Mouse (Mus musculus) liver, embryonic 15.5 days (tissue): ENCODE results near the gene Cercam. TPM values are rescaled to one million over a fixed set of nuclear protein-coding genes. Genes with fewer than 3 reads are reported as not detected.

Experiments
- ATAC-seq: fragments of 200-750 bp; cut with Nextera tagmentation; 2 replicates; pipeline ENCODE4 v1.8.0; 2017; ENCODE audit warnings: moderate number of reproducible peaks, mild to moderate bottlenecking, moderate library complexity; ENCODE audit not compliant: insufficient read depth
- H3K27ac ChIP-seq: fragments of 300-500 bp; sonication (generic); replicated peaks from 2 replicates; pipeline ENCODE4 v1.5.1; 2015; ENCODE audit warnings: mild to moderate bottlenecking, inconsistent platforms
- H3K27me3 ChIP-seq: fragments of 300-500 bp; sonication (generic); 2 replicates; pipeline ENCODE4 v1.6.1; 2015; ENCODE audit warnings: mild to moderate bottlenecking, inconsistent platforms
- H3K36me3 ChIP-seq: fragments of 300-500 bp; sonication (generic); replicated peaks from 2 replicates; pipeline ENCODE4 v1.6.1; 2015; ENCODE audit warnings: moderate library complexity, mild to moderate bottlenecking, inconsistent platforms
- H3K4me1 ChIP-seq: fragments of 300-500 bp; sonication (generic); replicated peaks from 2 replicates; pipeline ENCODE4 v1.6.1; 2015; ENCODE audit warnings: inconsistent platforms
- H3K4me2 ChIP-seq: fragments of 300-500 bp; sonication (generic); 2 replicates; pipeline ENCODE4 v1.6.1; 2015; ENCODE audit warnings: moderate library complexity, mild to moderate bottlenecking, inconsistent platforms
- H3K4me3 ChIP-seq: fragments of 300-500 bp; sonication (generic); replicated peaks from 2 replicates; pipeline ENCODE4 v1.5.1; 2015; ENCODE audit warnings: mild to moderate bottlenecking, inconsistent platforms
- H3K9ac ChIP-seq: fragments of 300-500 bp; sonication (generic); 2 replicates; pipeline ENCODE4 v1.6.1; 2015; ENCODE audit warnings: moderate library complexity, mild to moderate bottlenecking, inconsistent platforms
- H3K9me3 ChIP-seq: fragments of 300-500 bp; sonication (generic); replicated peaks from 2 replicates; pipeline ENCODE4 v1.6.1; 2016; ENCODE audit warnings: inconsistent platforms
- WGBS: fragments of 180-500 bp; shearing (Covaris S2); methylation state at CpG from one replicate; pipeline ENCODE4 v1.1.7; 2015; ENCODE audit warnings: mixed read lengths; ENCODE audit not compliant: insufficient replicate concordance; 5-methylcytosine and 5-hydroxymethylcytosine counted together
- polyA plus RNA-seq: library from polyadenylated mRNA; unstranded; fragments of >200 nt; fragmentation: Nextera tagmentation; extraction: Ambion mirVana; gene quantifications from 2 replicates; pipeline ENCODE4 v1.2.1, GENCODE M21; 2015

Gene Cercam
- polyA plus RNA-seq, 1 experiment from 2014 or later = 36.1 TPM

DNA sequence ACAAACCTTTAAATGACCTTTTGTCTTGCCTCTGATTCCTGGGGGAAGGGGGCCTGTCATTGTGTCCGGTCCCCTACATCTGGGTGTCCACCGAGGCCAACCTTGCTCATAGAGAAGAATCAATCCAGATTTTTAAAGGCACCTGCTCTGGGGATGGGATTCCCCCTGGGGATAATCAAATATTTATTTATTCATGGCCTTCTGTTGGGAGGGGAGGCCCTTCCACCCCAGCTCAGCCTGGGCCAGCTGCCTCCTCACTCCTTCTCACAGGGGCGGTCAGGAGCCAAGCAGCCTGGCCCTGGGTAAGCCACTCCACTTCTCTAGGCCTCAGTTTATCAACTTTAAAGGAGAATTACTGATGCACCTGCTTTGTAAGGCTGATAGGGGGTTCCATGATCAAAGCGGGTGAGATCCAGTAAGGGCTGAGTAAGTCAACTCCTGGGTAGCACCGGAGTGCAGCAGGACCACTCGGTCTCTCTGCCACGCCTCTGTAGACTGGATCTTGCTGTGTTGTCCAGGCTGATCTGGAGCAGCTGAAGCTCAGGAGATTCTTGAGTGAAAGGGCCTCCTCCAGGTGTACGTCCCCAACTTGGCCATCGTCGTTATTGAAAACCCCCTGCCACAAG is 13.3 kb upstream of the Cercam start:
- H3K4me2 ChIP-seq = no peak overlapping the region
- H3K27ac ChIP-seq = no peak overlapping the region
- H3K27me3 ChIP-seq = peaks cover 18% of the 10 kb centered on the region
- no peak overlapping the region for H3K9ac ChIP-seq
- H3K4me1 ChIP-seq = 0 out of 2 replicates have a peak, but pooled peaks cover 5% of the 10 kb centered on the region
- no peak overlapping the region for H3K4me3 ChIP-seq
- H3K9me3 ChIP-seq = no peaks in the 10 kb centered on the region
- no peak for ATAC-seq
- no peaks in the 10 kb centered on the region for H3K36me3 ChIP-seq
- WGBS = 71% methylated on average over 10 of the region's 10 CpGs

DNA sequence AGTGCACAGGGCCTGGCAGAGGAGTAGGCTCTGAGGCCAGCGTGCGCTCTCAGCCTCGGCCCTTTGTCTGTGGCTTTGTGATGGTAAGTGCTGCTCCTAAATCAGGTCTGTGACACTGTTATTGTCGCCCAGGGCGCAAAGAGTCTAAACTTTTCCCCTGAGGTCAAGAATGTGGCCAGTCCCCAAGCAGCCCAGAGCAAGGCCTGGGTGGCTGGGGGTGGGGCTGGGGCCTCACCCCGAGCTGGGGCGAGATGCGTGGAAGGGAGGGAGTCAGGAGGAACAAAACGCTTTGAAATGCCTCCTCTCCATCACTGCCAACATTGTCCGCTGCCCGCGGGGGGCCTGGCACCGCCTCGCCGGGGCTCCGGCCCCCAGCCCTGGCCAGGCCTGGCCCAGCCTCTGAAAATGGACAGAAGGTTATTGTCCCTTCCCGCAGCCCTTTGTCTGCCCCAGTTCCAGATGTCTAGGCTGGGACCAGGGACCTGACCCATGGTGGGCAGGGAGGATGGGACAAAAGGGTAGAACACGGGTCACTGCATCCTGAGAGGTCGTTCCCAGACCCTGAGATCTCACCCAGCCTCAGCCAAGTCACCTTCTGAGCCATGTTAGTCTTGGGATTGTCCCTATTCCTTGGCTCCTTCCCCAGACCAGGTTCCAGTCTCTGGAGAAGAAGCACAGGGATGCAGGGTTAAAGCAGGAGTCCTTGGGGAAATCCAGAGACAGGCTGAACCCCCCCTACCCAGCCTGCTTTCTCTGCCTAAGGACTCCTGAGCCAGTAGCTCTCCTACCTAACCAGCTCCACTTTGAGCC is 12.3 kb upstream of the Cercam start:
- no peaks in the 10 kb centered on the region for H3K36me3 ChIP-seq
- WGBS = 34% methylated on average over 19 of the region's 19 CpGs
- H3K4me1 ChIP-seq = 0 out of 2 replicates have a peak, but pooled peaks cover 5% of the 10 kb centered on the region
- peaks cover 18% of the 10 kb centered on the region for H3K27me3 ChIP-seq
- H3K4me3 ChIP-seq = no peak overlapping the region
- no peak overlapping the region for H3K27ac ChIP-seq
- no peak for ATAC-seq
- no peaks in the 10 kb centered on the region for H3K9me3 ChIP-seq
- no peak overlapping the region for H3K4me2 ChIP-seq
- no peak overlapping the region for H3K9ac ChIP-seq

- H3K9me3 ChIP-seq = no peaks in the 10 kb centered on the region
- peaks cover 18% of the 10 kb centered on the region for H3K27me3 ChIP-seq
- 33% methylated on average over 2 of the region's 2 CpGs for WGBS
- no peaks in the 10 kb centered on the region for H3K36me3 ChIP-seq
- no peak overlapping the region for H3K27ac ChIP-seq
- 0 out of 2 replicates have a peak, but pooled peaks cover 5% of the 10 kb centered on the region for H3K4me1 ChIP-seq
- no peak overlapping the region for H3K4me2 ChIP-seq
- no peak for ATAC-seq
- H3K9ac ChIP-seq = no peak overlapping the region
- H3K4me3 ChIP-seq = no peak overlapping the region
These were observed 11.6 kb upstream of the Cercam start for GRCm38 (mm10) chr2:29857341-29857740.

GRCm38 (mm10) chr2:29857967-29858366 is 11.0 kb upstream of the Cercam start:
- Histone ChIP-seq H3K9ac (no peak overlapping the region), H3K4me2 (no peak overlapping the region), H3K27ac (no peak overlapping the region), H3K4me1 (0 out of 2 replicates have a peak, but pooled peaks cover 5% of the 10 kb centered on the region), H3K27me3 (peaks cover 18% of the 10 kb centered on the region), H3K9me3 (no peaks in the 10 kb centered on the region), H3K36me3 (no peaks in the 10 kb centered on the region), H3K4me3 (no peak overlapping the region)
- no peak for ATAC-seq
- WGBS = 61% methylated on average over 5 of the region's 5 CpGs

DNA sequence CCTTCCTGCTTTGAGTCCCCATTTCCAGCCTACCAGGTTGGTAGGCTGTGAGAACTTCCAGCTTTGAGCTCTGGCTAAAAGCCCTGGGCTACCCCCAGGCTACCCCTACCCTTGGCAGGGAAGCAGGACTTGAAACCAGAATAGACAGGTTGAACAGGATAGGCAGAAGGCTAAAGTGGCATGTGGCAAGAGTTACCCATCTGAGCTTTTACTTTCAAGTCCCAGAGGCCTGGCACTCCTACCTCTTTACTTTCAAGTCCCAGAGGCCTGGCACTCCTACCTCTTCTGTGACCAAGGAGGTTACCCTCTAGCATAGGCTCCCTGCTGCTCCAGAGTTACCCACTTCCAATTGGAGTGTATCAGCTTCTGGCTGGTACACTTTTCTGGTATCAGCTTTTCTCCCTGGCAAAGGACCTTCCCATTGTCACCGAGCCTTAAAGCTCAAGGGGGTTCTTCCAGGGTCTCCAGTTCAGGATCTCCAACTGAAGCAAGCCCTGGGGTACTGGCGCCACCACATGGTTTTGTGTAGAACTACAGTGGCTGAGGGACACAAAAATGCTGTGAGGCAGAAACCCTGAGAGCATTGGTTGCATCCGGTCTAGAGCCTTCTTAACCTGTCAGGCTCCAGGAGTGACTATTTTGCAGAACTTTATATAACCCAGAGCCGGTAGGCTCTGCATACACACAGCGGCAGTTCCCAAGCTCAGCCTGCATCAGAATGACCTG is 10.1 kb upstream of the Cercam start:
- WGBS = 6% methylated on average over 5 of the region's 5 CpGs
- no peaks in the 10 kb centered on the region for H3K36me3 ChIP-seq
- no peak overlapping the region for H3K4me2 ChIP-seq
- H3K4me1 ChIP-seq = 0 out of 2 replicates have a peak, but pooled peaks cover 2% of the 10 kb centered on the region
- no peak for ATAC-seq
- no peak overlapping the region for H3K27ac ChIP-seq
- no peak overlapping the region for H3K9ac ChIP-seq
- peaks cover 18% of the 10 kb centered on the region for H3K27me3 ChIP-seq
- no peak overlapping the region for H3K4me3 ChIP-seq
- H3K9me3 ChIP-seq = no peaks in the 10 kb centered on the region

DNA sequence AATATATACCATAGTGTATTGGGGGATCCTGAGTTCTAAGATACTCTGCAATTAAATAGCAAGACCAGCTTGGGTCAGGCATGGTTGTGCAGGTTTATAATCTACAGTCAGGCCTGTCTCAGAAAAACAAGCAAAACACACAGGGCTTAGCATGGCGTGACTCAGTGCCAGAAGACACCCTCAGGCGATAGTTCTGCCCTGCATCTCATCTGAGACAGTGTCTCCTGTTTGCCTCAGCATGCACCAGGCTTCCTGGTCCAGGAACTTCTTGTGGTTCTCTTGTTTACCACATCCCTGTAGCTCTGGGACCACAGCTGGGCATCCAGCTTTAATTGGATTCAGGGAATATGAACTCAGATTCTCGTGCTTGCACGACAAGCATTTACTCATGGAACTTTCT is 3.8 kb upstream of the Cercam start:
- 48% methylated on average over 4 of the region's 4 CpGs for WGBS
- H3K4me2 ChIP-seq = no peak overlapping the region
- no peak for ATAC-seq
- no peak overlapping the region for H3K27ac ChIP-seq
- H3K4me3 ChIP-seq = no peak overlapping the region
- H3K36me3 ChIP-seq = no peaks in the 10 kb centered on the region
- no peaks in the 10 kb centered on the region for H3K9me3 ChIP-seq
- peaks cover 22% of the 10 kb centered on the region for H3K4me1 ChIP-seq
- H3K9ac ChIP-seq = no peak overlapping the region
- H3K27me3 ChIP-seq = peaks cover 3% of the 10 kb centered on the region; the same call in 1 of the 2 replicates

GRCm38 (mm10) chr2:29869646-29870451 is 885 bp downstream of the Cercam start:
- Histone ChIP-seq H3K27me3 (no peaks in the 10 kb centered on the region), H3K9me3 (no peaks in the 10 kb centered on the region), H3K36me3 (peaks cover 43% of the 10 kb centered on the region), H3K27ac (peak overlapping the region; percentile 100), H3K4me1 (peaks cover 58% of the 10 kb centered on the region), H3K9ac (peak overlapping the region; percentile 84), H3K4me3 (peak overlapping the region; percentile 93), H3K4me2 (peak overlapping the region; percentile 86)
- under 1% methylated on average over 17 of the region's 17 CpGs for WGBS
- ATAC-seq = peak; percentile 93

GRCm38 (mm10) chr2:29872581-29873295 is 3.8 kb downstream of the Cercam start:
- no peak overlapping the region for H3K9ac ChIP-seq
- H3K36me3 ChIP-seq = peaks cover 67% of the 10 kb centered on the region
- ATAC-seq = no peak
- no peaks in the 10 kb centered on the region for H3K9me3 ChIP-seq
- peak overlapping the region; percentile 38; the same call in 1 of the 2 replicates for H3K27ac ChIP-seq
- WGBS = 93% methylated on average over 10 of the region's 10 CpGs
- H3K27me3 ChIP-seq = no peaks in the 10 kb centered on the region
- H3K4me1 ChIP-seq = peaks cover 56% of the 10 kb centered on the region
- peak overlapping the region; percentile 86; the same call in 1 of the 2 replicates for H3K4me2 ChIP-seq
- H3K4me3 ChIP-seq = no peak overlapping the region; the same call in 1 of the 2 replicates

DNA sequence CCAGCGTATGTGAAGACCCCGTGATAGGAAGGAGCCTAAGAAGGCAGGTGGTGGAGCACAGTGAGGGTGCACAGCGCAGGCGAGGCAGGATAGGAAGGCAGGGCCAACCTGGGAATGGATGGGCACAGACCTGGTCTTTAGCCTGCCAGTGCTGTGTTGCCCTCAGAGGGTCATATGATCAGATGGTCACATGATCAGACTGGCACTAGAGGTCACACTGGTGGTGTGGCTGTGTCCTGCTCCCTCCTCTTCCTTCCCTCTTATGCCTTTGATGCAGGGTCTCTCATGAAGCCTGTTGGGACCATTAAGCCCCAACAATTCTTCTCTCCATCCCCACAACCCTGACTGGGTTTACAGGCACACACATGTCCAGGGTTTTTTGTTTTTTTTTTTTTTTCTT is 4.8 kb downstream of the Cercam start:
- Histone ChIP-seq H3K36me3 (peaks cover 76% of the 10 kb centered on the region), H3K4me3 (no peak overlapping the region), H3K27me3 (no peaks in the 10 kb centered on the region), H3K4me2 (no peak overlapping the region), H3K9me3 (no peaks in the 10 kb centered on the region), H3K4me1 (peaks cover 47% of the 10 kb centered on the region), H3K9ac (no peak overlapping the region), H3K27ac (no peak overlapping the region; the same call in 1 of the 2 replicates)
- WGBS = 76% methylated on average over 4 of the region's 4 CpGs
- ATAC-seq = no peak

- Histone ChIP-seq H3K4me1 (0 out of 2 replicates have a peak, but pooled peaks cover 8% of the 10 kb centered on the region), H3K9me3 (no peaks in the 10 kb centered on the region), H3K4me2 (no peak overlapping the region), H3K9ac (no peak overlapping the region), H3K27me3 (no peaks in the 10 kb centered on the region), H3K27ac (no peak overlapping the region), H3K4me3 (no peak overlapping the region), H3K36me3 (peaks cover 85% of the 10 kb centered on the region)
- no peak for ATAC-seq
- 78% methylated on average over 4 of the region's 4 CpGs for WGBS
These were observed 9.1 kb downstream of the Cercam start for GRCm38 (mm10) chr2:29878061-29878460.
